Mouse (Mus musculus): ENCODE results near the gene Olfr13. TPM values are rescaled to one million over a fixed set of nuclear protein-coding genes. Genes with fewer than 3 reads are reported as not detected.
"Not testable (repeated sequence)": the region's sequence is repeated elsewhere in the genome, so short reads cannot be mapped to it uniquely, and the experiment has no call there.

Olfr13 gene
- not detected in 2 replicates for polyA plus RNA-seq (2016; fragmentation: Nextera tagmentation; extraction: Ambion mirVana)

DNA sequence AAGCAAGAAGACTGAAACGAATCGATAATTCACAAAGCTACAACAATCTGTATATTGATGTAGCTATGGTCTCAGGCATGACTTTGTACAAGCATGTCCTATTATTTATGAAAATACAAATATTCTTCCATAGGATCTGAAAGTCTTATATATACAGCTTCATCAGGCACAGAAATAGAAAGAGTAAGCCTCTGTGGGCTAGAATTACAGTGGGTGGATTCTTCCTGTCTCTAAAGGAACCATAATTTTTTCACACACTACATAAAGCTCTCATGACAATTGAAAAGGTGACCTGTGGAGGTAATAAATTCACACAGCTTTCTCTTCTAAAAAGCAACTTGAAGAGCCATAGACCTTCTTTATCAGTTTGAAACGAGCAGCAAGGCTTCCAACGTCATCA, at the start of gene Olfr13:
Olfr13 (plus strand) TSS at position 301 of the 400 bp plus-strand sequence.
- Histone ChIP-seq H3K36me3 (no peaks in the 10 kb centered on the region), H3K4me3 (no peak within 1 kb of the TSS), H3K9ac (no peak within 1 kb of the TSS), H3K27me3 (replicated peaks) (no peaks in the 10 kb centered on the region), H3K27ac (ENCODE audit: poor library complexity, severe bottlenecking) (no peak within 1 kb of the TSS), H3K4me1 (replicated peaks) (no peaks in the 10 kb centered on the region), H3K4me2 (no peak within 1 kb of the TSS), H3K9me3 (replicated peaks) (no peaks in the 10 kb centered on the region)
- no peak for ATAC-seq (ENCODE audit: insufficient number of reproducible peaks, low FRiP score)
- WGBS: 70% methylated on average over 4 of the region's 4 CpGs

DNA sequence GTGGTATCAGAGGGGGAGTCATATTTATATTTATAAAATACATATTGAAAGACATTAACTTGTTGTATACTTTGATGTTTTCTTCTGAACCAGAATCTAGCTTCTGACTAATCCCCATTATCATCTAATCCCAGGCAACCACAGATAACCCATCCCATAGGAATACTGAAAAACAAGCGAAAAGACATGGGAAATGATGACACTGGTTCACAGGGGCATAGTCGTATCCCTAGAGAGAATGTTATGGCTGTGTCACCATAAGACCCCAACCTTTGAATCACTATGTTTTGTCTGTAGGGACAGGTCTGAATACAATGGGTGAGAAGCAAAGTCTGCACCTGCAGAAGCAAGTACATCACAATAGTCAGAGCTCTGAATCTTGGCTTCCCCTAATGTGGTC, 25.7 kb upstream of the Olfr13 start, which contains the start of gene Olfr237-ps1:
Olfr237-ps1 (plus strand) TSS at position 301 of the 400 bp plus-strand sequence.
- not testable (repeated sequence) for ATAC-seq (ENCODE audit: insufficient number of reproducible peaks, low FRiP score); H3K4me1 ChIP-seq (replicated peaks); H3K4me3 ChIP-seq; H3K9ac ChIP-seq; H3K9me3 ChIP-seq (replicated peaks); H3K36me3 ChIP-seq; H3K4me2 ChIP-seq; H3K27me3 ChIP-seq (replicated peaks); H3K27ac ChIP-seq (ENCODE audit: poor library complexity, severe bottlenecking)
- 77% methylated on average over 2 of the region's 2 CpGs for WGBS

DNA sequence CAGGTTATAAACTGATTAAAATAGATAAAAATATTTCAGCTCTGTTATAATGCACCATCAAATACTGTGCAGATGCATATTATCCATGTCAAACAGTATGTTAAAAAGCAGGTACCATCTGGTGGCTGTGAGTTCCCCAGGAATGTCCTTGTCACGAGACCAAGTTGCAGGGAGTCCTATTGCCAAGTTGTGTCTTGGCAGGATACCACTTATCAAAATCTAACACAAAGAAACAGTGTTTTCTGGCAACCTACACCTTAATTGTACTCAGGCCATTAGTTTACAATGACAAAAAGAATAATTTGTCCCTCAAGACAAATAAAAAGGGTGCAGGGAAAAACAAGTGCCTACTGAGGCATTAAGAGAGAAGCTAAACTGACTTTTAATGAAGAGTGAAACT, 12.4 kb upstream of the Olfr13 start:
- no peak for ATAC-seq (ENCODE audit: insufficient number of reproducible peaks, low FRiP score)
- Histone ChIP-seq H3K9ac (no peak overlapping the region), H3K9me3 (replicated peaks) (no peaks in the 10 kb centered on the region), H3K36me3 (no peaks in the 10 kb centered on the region), H3K27ac (ENCODE audit: poor library complexity, severe bottlenecking) (no peak overlapping the region), H3K4me2 (no peak overlapping the region), H3K27me3 (replicated peaks) (no peaks in the 10 kb centered on the region), H3K4me3 (no peak overlapping the region), H3K4me1 (replicated peaks) (no peaks in the 10 kb centered on the region)
- 66% methylated on average over 1 of the region's 1 CpGs for WGBS

DNA sequence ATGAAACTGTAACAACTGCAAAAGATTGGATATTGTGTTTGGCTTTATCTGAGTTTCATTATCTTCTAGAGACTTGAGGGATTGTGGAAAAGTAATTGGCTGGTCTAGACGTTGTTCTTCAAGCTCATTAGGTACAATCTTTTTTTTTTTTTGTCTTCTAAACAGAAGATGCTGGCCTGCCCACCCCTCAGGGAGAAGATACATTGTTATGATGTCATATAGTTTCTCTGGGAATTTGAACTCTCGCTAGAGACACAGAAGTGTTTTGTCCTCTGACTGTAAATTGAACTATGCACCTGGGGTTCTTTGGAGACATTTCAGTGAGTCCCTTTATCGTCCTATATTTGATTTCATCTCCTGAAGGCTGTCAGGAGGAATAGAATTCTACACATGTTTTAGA, 9.0 kb upstream of the Olfr13 start, which contains the start of gene Olfr437:
Olfr437 (plus strand) TSS at position 301 of the 400 bp plus-strand sequence.
- Histone ChIP-seq H3K4me2 (no peak within 1 kb of the TSS), H3K27me3 (replicated peaks) (no peaks in the 10 kb centered on the region), H3K36me3 (no peaks in the 10 kb centered on the region), H3K4me3 (no peak within 1 kb of the TSS), H3K9ac (no peak within 1 kb of the TSS), H3K9me3 (replicated peaks) (no peaks in the 10 kb centered on the region), H3K4me1 (replicated peaks) (no peaks in the 10 kb centered on the region), H3K27ac (ENCODE audit: poor library complexity, severe bottlenecking) (no peak within 1 kb of the TSS)
- 61% methylated on average over 3 of the region's 3 CpGs for WGBS
- no peak for ATAC-seq (ENCODE audit: insufficient number of reproducible peaks, low FRiP score)

DNA sequence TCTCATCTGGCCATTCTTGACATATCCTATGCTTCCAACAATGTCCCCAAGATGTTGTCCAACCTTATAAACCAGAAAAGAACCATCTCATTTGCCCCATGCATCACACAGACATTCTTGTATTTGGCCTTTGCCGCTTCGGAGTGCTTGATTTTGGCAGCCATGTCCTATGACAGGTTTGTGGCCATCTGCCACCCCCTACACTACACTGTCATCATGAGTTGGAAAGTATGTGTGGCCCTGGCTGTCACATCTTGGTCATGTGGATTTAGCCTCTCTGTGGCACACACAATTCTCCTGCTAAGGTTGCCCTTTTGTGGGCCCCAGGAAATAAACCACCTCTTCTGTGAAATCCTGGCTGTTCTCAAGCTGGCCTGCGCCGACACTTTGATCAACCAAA, 4.7 kb upstream of the Olfr13 start:
- Histone ChIP-seq H3K27me3 (replicated peaks) (no peaks in the 10 kb centered on the region), H3K4me1 (replicated peaks) (no peaks in the 10 kb centered on the region), H3K9ac (no peak overlapping the region), H3K4me3 (no peak overlapping the region), H3K36me3 (no peaks in the 10 kb centered on the region), H3K4me2 (no peak overlapping the region), H3K27ac (ENCODE audit: poor library complexity, severe bottlenecking) (no peak overlapping the region), H3K9me3 (replicated peaks) (no peaks in the 10 kb centered on the region)
- WGBS: 83% methylated on average over 4 of the region's 4 CpGs
- no peak for ATAC-seq (ENCODE audit: insufficient number of reproducible peaks, low FRiP score)

GRCm38 (mm10) chr6:43178129-43178528, 6.2 kb downstream of the Olfr13 start:
- 62% methylated on average over 1 of the region's 1 CpGs for WGBS
- Histone ChIP-seq H3K27ac (ENCODE audit: poor library complexity, severe bottlenecking) (no peak overlapping the region), H3K4me2 (no peak overlapping the region), H3K9me3 (replicated peaks) (no peaks in the 10 kb centered on the region), H3K4me1 (replicated peaks) (no peaks in the 10 kb centered on the region), H3K4me3 (no peak overlapping the region), H3K36me3 (no peaks in the 10 kb centered on the region), H3K27me3 (replicated peaks) (no peaks in the 10 kb centered on the region), H3K9ac (no peak overlapping the region)
- ATAC-seq (ENCODE audit: insufficient number of reproducible peaks, low FRiP score): no peak

GRCm38 (mm10) chr6:43178584-43179501, 6.9 kb downstream of the Olfr13 start:
- Histone ChIP-seq H3K27ac (ENCODE audit: poor library complexity, severe bottlenecking) (no peak overlapping the region), H3K4me2 (no peak overlapping the region), H3K9ac (no peak overlapping the region), H3K4me1 (replicated peaks) (no peaks in the 10 kb centered on the region), H3K9me3 (replicated peaks) (no peaks in the 10 kb centered on the region), H3K36me3 (no peaks in the 10 kb centered on the region), H3K4me3 (no peak overlapping the region), H3K27me3 (replicated peaks) (no peaks in the 10 kb centered on the region)
- 61% methylated on average over 6 of the region's 6 CpGs for WGBS
- no peak for ATAC-seq (ENCODE audit: insufficient number of reproducible peaks, low FRiP score)

- Histone ChIP-seq H3K4me3 (no peak overlapping the region), H3K9me3 (replicated peaks) (no peaks in the 10 kb centered on the region), H3K4me2 (no peak overlapping the region), H3K4me1 (replicated peaks) (no peaks in the 10 kb centered on the region), H3K9ac (no peak overlapping the region), H3K27me3 (replicated peaks) (no peaks in the 10 kb centered on the region), H3K27ac (ENCODE audit: poor library complexity, severe bottlenecking) (no peak overlapping the region), H3K36me3 (no peaks in the 10 kb centered on the region)
- no peak for ATAC-seq (ENCODE audit: insufficient number of reproducible peaks, low FRiP score)
- 81% methylated on average over 3 of the region's 3 CpGs for WGBS
Measured at GRCm38 (mm10) chr6:43190986-43191385, 19.0 kb downstream of the Olfr13 start.

GRCm38 (mm10) chr6:43196781-43197180, 24.8 kb downstream of the Olfr13 start, which contains the start of gene Olfr435:
Olfr435 (plus strand) TSS chr6:43197146.
- no peaks in the 10 kb centered on the region for H3K27me3 ChIP-seq (replicated peaks)
- no peak within 1 kb of the TSS for H3K4me2 ChIP-seq
- no peaks in the 10 kb centered on the region for H3K36me3 ChIP-seq
- H3K4me1 ChIP-seq (replicated peaks): no peaks in the 10 kb centered on the region
- H3K4me3 ChIP-seq: no peak within 1 kb of the TSS
- no peaks in the 10 kb centered on the region for H3K9me3 ChIP-seq (replicated peaks)
- H3K27ac ChIP-seq (ENCODE audit: poor library complexity, severe bottlenecking): no peak within 1 kb of the TSS
- ATAC-seq (ENCODE audit: insufficient number of reproducible peaks, low FRiP score): no peak
- H3K9ac ChIP-seq: no peak within 1 kb of the TSS

- Histone ChIP-seq H3K9me3 (replicated peaks) (no peaks in the 10 kb centered on the region), H3K27ac (ENCODE audit: poor library complexity, severe bottlenecking) (no peak overlapping the region), H3K27me3 (replicated peaks) (no peaks in the 10 kb centered on the region), H3K4me1 (replicated peaks) (no peaks in the 10 kb centered on the region), H3K9ac (no peak overlapping the region), H3K4me3 (no peak overlapping the region), H3K4me2 (no peak overlapping the region), H3K36me3 (no peaks in the 10 kb centered on the region)
- ATAC-seq (ENCODE audit: insufficient number of reproducible peaks, low FRiP score): no peak
- WGBS: 55% methylated on average over 3 of the region's 3 CpGs
Measured at GRCm38 (mm10) chr6:43198094-43198493, 26.2 kb downstream of the Olfr13 start.

DNA sequence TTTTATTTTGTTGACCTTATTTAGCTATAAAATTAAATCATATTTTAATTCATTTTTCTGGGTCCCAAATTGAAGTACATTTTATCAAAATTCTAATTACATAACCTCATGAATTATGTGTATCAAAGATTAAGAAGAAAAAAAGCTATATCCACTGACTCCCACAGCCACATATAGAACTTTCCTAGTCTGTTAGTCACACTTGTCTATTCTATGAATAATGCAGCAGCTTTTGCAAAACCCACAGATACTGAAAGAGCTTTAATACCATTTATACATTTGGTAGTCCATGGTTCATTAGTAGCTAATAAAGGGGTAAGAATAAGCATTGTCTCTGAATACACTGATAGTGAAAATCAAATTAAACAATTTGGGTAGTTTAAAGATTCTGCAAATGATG, 30.8 kb downstream of the Olfr13 start:
- Histone ChIP-seq H3K27me3 (replicated peaks) (no peaks in the 10 kb centered on the region), H3K9me3 (replicated peaks) (no peaks in the 10 kb centered on the region), H3K27ac (ENCODE audit: poor library complexity, severe bottlenecking) (no peak overlapping the region), H3K4me1 (replicated peaks) (no peaks in the 10 kb centered on the region), H3K36me3 (no peaks in the 10 kb centered on the region), H3K9ac (no peak overlapping the region), H3K4me2 (no peak overlapping the region), H3K4me3 (no peak overlapping the region)
- no peak for ATAC-seq (ENCODE audit: insufficient number of reproducible peaks, low FRiP score)

Data from heart, embryonic 12.5 days (tissue).